Mouse (Mus musculus): ENCODE results near the gene Dcaf6.
A peak's percentile ranks its signal among the peaks of the same experiment; 100 is the strongest.
"Not testable (repeated sequence)": the region's sequence is repeated elsewhere in the genome, so short reads cannot be mapped to it uniquely, and the experiment has no call there.

Dcaf6 gene

DNA sequence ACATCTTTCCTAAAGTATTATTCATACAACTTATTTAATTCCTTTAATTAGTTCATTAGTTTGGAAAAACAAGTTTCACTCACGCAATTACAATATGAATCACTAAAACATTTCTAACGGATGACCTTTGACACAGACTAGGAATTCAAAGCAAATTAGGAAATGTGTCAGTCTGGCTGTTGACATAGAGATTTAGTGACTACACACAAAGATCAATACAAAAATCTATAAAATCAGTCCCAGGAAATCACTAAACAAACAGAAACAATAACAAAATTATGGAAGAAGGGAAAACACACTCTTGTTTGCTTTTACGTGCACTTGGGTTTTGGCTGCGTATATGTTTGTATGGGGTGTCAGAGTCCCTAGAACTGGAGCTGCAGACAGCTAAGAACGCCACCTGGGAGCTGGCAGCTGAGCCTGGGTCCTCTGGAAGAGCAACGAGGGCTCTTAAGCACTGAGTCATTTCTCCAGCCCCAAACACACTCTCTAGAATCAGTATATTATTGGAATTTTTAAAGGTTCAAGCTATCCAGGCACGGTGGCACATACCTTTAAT lies 38.8 kb downstream of the Dcaf6 start:
- DNase-seq (ENCODE audit: low spot score) = no peak

DNA sequence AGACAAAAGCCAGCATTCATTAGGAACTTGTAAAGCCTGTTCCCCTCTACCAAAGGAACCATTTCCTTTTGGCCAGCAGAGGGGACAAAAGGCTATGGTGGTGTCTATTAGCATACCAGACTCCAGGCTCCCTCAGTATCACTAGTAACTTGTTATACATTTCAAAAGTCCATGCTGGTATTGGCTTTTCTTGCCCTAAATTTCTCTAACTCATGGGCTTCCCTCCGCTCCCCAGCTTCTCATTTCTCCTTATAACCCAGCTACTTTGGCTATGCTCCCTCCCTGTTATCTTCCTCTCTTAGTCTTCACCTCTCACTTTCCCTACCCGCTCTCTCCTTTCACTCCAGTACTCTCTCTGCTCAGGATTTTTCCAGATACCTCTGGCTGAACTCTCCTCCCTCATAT lies 63.9 kb downstream of the Dcaf6 start:
- no peak for DNase-seq (ENCODE audit: low spot score)

DNA sequence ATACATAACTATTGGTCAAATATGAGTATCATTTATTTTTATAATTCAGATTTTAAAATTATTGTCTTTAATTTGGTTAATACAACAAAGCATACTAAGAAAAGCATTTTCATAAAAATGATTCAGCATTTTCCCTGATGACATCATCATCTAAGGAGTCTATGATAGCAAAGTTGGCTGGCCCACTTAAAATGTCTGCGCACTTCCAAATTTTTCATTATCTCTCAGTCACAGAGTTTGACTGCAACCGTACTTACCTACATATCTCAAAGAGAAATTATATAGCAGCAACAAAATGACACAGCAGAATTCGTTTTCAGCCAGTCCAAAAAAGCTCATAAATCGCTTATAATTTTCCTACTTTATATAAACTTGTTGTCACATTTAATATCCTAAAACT lies 64.3 kb downstream of the Dcaf6 start:
- no peak for DNase-seq (ENCODE audit: low spot score)

DNA sequence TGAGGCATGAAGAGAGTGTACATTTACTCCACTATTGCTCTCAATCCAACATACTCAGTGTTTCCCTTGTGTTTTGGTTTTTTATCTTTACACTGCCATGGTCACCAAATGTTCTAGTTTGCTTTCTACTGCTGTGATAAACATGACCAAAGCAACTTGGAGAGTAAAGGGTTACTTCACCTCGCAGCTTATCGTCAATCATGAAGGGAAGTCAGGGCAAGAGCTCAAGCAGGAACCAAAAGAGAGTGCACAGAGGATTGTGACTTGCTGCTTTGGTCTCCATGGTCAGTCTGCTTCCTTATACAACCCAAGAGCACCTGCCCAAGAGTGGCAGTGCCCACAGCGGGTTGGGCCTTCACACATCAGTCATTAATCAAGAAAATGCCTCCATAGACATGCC lies 65.4 kb downstream of the Dcaf6 start:
- DNase-seq (ENCODE audit: low spot score) = no peak

DNA sequence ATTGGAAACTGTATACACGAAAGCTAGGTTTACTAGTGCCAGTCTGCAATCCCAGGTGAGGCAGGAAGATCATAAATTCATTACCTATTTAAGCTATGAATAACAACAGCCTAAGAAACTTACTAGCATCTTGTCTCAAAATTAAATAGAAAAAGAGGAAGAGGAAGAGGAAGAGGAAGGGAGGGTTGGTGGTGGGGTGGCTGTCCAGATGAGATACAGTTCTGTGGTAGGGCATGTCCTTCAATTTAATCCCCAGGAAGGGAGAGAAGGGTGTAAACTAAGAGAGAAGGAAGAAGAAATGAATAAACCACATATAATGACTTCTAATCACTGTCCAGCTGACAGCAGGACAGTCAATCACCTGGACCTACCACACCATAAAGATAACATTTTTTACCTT lies 67.2 kb downstream of the Dcaf6 start:
- DNase-seq (ENCODE audit: low spot score) = no peak

DNA sequence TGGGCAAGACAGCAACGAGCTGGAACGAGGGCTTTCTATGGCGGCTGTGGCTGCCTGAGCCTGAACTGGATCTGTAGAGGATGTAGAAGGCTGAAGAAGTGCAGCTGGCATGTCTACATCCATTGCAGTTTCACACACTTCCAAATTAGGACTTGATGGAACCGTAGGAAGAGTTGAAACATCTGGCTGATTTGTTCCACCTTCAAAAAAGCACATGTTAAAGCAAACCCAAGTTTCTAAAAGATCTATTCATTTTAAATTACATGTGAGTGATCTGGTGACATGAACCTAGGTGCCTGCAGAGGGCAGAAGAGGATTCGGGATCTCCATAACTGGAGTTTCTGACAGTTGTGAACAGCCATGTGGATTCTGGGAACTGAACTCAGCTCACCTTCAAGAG lies 71.6 kb downstream of the Dcaf6 start:
- DNase-seq (ENCODE audit: low spot score) = peak; percentile 37

DNA sequence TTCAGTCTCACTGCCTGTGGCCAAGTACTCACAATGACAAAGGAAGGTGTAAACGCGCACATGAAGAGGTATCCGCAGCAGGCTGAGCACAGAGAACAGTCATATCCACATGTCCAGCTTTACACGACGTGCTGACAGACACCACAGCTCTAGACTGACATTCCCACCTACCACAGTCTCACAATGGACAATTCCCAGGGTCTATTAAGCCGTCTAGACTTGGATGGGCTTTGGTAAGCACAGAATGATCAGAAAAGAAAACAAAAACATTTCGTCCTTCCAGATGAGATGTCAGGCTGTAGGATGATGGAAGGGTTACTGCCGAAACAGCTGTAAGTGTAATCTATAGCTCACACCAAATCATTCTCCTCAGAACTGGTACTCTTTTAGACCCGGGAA lies 73.8 kb downstream of the Dcaf6 start:
- no peak for DNase-seq (ENCODE audit: low spot score)

DNA sequence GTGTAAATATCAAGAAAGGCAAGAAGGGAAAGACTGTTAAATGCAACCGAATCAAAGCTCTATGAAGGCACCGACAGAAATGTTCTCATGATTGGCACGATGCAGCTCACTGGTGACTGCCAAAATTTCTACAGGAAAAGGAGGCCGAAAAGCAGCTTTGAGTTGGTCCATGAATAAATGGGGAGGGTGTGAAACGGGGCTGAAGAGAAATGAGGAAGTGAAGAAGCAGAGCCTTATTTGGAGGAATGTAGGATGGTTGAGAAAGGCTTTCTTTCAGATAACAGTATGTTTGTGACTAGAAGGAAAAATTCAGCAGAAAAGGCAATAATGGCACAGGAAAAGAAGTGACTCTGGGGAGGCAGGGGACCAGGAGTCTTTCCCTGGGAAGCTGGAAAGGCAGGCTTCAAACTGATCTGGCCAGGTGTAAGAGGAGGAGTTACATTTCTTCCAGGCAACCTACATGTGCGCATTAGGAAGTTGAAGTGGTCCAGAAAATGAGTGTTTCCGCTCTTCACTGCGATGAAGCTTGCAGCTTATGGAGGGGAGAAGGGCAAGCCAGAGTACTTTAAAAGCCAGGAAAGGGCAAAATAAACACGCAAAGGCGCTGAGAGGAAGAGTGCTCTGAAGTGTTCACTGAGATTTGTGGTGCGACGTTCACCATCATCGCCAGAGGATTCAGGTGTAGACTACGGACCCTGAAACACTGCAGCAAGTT lies 74.3 kb downstream of the Dcaf6 start:
- no peak for DNase-seq (ENCODE audit: low spot score)

DNA sequence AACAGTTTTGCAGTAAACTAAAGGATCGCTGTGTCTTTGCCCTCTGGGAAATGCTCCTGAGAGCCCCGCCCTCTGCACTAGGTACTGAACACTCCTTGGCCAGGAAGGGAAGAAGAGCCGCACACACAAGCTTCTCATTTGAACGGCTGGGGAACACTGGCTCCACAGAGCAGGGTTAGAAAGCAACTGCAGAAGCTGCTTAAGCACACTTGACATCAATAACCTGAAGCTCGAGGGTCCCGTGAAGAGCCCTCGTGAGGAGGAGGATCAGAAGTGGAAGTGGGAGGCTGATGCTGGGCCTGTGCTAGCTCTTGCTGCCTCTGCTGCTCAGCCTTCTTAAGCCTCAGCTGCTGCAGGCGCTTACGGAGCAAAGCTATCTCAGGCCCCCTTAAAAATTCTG lies 86.4 kb downstream of the Dcaf6 start:
- no peak for DNase-seq (ENCODE audit: low spot score)

DNA sequence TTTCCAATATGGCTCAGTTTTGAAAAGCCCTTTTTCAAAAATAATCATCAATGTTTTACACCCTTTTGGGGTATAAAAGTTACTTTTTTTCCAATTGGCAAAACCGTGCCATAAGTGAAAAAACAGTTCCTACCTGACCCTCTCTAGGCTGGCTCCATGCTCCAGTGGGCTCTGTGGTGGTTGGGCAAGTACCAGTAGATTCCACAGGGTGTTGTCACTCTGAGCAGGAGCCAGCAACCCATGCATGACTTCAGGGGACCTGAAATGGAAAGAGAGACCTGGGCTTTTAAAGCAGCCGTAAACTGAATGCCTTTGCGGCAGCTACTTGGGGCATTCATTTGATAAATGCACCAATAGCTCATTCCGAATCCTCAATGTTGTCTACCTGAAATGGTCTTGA lies 89.3 kb downstream of the Dcaf6 start:
- DNase-seq (ENCODE audit: low spot score) = no peak

DNA sequence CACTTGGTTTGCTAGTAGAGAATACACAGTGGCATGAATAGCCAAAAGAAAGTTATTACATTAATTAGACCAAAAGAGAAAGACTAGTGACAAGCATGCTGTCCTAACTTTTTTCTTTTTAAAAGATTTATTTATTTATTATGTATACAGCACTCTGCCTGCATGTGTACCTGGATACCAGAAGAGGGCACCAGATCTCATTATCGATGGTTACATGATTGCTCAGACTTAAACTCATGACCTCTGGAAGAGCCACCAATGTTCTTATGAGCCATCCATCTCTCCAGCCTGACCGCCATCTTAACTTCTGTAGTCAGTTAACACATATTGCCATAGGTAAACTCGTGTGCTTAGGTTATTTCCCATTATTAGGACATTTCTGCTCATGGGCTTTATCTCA lies 95.2 kb downstream of the Dcaf6 start:
- DNase-seq (ENCODE audit: low spot score) = no peak

DNA sequence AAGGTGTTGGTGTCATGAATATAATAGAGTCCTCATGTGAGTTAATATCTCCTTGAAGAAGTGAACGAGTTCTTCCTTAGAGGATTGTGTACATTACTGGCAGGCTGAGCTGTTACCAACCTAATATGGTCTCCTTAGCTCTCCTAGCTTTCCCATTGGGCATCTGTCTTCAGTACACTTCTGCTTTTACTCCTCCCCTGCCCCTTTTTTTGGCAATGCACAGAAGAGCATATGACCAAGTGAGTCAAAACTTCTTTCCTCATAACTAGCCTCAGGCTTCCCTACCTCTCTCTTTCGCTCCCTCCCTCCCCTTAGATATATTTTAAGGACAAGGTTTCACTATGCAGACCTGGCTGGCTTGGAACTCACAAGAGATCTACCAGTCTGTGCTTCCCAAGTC lies 97.0 kb downstream of the Dcaf6 start:
- DNase-seq (ENCODE audit: low spot score) = no peak

DNA sequence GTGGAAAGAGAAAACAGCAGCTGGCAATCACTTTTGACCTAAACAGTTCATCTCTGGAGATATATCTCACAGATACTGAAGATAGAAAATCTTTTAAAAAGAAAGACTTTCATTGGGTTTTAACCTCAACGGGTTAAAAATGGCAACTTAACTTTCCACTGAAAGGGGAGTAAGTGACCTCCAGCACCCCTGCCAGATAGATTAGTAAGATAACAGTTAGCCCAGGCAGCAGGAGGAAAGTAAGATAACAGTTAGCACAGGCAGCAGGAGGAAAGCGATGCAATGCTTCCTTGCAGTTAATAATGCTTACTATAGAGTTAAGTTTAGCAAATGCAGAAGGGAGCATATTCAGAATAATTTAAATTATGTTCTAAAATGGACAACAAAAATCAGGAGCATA lies 103.9 kb downstream of the Dcaf6 start:
- DNase-seq (ENCODE audit: low spot score) = no peak

DNA sequence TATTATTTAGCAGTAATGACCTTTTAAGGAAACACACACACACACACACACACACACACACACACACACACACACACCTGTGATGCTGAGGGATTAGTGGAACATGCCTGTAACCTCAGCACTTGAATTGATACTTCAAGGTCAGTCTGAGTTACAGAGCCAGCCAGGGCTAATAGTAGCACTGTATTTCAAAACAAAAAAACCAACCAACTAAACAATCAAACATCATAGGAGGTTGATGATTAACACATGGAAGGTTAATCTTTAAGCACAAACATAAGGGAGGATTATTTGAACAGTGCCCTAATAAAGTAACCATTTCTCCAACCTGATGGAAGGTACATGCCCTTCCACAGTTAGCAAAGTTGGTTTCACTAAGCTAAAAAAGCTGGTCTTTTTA lies 111.6 kb downstream of the Dcaf6 start:
- no peak for DNase-seq (ENCODE audit: low spot score)

DNA sequence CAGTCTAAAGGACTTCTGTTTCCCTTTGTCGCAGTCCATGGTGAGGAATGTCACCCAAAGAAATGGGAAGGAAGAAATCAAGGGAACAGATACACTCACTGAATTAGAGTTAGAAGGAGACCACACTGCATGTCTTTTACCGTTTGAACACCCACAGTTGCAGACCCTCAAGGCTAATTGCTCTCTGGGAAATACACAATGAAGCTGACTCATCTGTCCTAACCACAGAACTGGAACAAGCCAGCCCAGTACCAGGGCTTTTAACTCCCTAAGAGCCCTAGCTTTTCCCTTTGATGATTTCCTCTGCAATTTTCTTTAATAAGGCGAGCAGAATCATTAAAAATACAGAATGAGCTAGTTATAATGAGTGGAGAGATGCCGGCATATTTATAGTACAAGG lies 115.8 kb downstream of the Dcaf6 start:
- peak; percentile 8 for DNase-seq (ENCODE audit: low spot score)

DNA sequence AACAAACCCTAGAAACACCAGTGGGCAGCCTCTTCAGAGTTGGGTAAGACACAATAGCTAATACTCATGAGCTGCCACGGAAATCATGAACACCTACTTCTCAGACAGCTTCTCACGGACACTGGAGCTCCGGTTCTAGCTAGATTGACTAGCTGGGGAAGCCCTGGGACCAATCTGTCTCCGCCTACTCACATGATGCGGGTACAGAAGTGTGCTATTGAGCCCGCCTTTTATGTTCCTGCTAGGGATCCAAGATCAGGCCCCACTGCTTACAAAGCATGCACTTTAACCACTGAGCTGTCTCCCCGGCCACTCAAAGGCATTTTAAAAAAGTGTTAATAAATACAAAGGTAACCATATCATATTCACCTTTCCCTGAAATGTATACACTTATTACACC lies 118.1 kb downstream of the Dcaf6 start:
- DNase-seq (ENCODE audit: low spot score) = no peak

DNA sequence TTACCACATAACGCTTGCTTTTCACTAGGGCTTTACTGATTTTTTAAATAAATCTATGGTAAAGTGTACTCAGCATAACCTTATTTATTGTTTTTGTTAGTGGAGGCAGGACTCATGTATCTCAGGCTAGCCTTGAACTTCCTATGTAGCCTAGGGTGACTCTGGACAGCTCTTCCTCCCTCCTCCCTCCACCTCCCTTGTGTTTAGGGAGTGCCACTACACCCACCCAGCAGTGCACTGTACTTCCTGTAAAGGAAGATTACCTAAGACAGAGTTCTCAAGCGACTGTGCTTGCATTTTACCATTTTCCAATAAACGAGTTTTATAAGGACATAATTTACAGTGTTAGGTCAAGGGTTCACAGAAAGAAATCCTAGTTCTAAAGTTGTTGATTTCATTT lies 127.5 kb downstream of the Dcaf6 start:
- no peak for DNase-seq (ENCODE audit: low spot score)

DNA sequence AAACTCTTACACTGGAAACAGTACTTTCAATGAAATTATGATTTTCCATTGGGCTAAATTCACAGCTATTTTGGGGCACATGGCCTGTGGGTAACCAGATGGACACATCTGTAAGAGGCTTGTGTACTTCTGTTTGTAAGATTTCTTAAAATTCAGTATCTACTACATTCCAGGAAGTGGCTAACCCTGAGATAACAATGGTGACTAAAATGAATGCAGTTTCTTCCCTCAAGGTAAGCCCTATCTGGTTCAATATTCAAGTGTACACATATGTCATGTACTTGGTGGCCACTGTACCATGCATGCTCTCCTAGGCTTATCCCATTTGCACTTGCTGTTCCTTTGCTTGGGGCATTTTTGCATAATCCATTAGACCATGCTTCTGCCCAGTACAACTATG lies 129.4 kb downstream of the Dcaf6 start:
- no peak for DNase-seq (ENCODE audit: low spot score)

DNA sequence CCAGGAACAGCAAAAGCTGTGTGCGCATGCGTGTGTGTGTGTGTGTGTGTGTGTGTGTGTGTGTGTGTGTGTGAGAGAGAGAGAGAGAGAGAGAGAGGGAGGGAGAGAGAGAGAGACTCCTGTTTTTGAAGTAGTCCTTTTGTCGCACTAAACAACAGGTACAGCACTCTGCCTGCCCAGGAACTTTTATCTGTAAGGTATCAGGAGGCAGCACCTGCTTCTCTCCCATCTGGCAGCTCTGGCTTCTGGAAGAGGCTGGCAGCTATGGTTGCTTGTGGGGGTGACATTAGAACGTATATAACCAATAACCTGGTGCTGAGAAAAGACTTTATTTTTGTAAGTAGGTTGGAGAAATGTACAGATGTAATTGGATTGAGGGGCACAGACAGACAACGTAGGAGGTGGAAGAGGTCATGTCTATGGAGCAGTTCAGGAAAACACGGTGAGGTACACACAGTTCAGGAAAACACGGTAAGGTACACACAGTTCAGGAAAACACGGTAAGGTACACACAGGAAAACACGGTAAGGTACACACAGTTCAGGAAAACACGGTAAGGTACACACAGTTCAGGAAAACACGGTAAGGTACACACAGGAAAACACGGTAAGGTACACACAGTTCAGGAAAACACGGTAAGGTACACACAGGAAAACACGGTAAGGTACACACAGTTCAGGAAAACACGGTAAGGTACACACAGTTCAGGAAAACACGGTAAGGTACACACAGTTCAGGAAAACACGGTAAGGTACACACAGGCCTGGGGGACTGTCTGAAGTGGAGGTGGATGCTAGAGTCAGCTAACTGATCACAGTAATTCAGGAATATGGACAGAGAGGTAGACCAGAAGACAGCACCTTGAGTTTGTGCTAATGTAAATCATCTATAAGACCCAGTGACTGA lies 131.6 kb downstream of the Dcaf6 start:
- DNase-seq (ENCODE audit: low spot score) = not testable (repeated sequence)

DNA sequence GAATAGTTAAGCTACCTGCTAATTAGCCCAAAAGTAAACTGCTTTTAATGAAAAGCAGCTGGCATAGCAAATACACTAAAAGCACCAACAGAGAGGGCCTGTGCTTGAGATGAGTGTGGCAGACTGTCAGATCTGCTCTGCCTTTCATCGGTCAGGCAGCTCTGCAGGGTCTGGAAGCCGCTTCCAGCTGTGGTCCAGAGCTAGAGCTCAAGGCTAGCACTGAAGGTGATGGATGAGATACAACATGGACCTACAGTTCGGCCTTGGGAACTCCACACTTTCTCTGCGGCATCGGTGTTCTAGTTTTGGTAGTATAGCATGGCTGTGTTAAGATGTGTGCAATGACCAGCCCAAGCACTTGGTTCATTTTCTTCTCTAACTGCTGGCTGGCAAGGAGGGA lies 132.4 kb downstream of the Dcaf6 start:
- peak; percentile 22 for DNase-seq (ENCODE audit: low spot score)

DNA sequence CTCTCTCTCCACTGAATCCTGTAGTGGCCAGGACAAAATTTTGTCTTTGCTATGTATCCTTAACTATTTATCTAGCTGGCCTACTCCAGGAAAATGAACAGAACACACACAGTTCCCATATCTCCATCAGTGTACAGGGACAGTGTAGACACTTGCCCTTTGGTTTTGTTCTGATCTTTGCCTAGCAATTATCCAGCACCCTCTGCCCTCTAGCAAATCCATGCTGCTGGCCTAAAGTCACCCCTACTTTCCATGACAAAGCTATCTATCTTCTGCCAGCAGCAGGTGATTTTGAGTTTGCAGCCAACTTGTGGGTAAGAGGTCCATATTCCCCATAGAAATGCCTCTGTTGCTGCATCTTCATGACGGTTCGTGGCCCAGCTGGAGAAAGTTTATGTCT lies 132.9 kb downstream of the Dcaf6 start:
- no peak for DNase-seq (ENCODE audit: low spot score)

DNA sequence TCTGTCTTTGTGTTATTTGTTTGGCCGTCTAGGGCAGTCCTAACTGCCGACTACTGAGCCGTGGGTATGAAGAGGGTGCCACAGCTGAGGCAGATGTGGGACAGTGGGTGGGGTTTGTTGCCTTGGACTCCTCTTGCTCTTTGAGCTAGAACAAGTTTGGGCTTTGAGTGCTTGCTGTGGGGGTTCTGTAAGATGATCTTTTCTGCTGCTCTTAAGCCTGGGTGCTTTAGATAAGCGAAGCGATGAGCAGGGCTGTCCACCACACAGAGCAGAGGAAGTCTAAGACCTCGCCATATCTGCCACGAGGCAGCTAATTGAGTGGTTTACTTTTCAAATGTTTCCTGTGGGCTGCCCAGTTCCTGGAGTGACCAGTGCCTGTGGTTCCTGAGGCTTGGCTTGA lies 137.3 kb downstream of the Dcaf6 start:
- DNase-seq (ENCODE audit: low spot score) = no peak

DNA sequence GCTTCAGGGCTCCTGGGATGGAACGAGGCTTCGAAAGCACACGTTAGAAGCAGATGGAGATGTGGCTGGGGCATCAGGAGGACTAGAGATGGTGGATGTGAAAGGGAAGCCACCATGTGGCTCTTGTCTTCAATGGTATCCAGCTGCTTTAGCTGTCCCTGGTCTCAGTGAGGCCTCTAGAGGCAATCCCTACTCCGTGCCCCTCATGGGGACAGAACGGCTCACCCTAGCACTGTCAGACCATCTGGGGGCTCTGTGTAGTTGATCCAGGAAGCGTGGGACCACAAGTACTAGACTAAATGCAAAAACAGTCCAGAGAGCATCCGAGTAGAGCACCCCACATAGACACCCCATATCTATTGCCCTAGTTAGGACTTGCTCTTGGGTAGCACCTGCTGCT lies 138.4 kb downstream of the Dcaf6 start:
- no peak for DNase-seq (ENCODE audit: low spot score)
